Mouse (Mus musculus): ENCODE results near the gene Capn3.

DNA sequence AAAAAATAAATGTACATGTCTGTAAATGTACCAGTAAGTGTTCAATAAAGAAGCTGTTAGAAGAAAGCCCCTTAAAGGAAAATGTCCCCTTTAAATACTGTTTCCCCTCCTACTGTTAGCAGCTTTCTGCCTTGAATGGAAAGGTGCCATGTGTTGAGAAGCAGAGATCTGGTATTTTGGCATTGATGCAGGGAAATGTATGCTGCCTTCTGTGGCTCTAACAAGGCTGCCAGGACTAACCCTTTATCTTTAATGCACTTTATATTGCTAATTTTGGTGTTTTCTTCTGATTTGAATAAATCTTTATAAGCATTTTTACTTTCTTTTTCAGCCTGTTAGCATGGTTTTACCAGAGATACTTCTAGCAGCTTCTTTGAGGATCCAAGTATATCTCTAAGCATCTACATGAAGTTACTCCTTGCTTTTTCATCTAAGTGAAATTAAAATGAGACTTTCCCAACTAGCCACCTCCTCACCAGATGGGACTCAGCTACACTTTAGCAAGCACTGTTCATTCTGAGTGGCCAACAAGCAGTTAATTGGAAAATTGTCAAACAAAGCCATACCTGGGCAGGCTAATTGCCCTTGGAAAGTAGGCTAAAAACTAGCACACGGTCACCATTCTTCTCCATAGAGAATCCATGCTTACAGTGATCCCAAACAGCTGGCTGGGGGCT lies 40.9 kb upstream of the Capn3 start:
- no peak for TF ChIP-seq CTCF (IDR thresholded peaks at IDR 0.05; ENCODE audit: low read depth)
- TF ChIP-seq EP300 (optimal IDR thresholded peaks at IDR 0.05): no peak

All from stomach, postnatal 0 days (tissue).